Mouse (Mus musculus) left cerebral cortex, adult 6 months (tissue): ENCODE results near the gene Vmn1r89. TPM values are rescaled to one million over a fixed set of nuclear protein-coding genes. Genes with fewer than 3 reads are reported as not detected.

Experiments
- long read RNA-seq, 2 experiments: library from polyadenylated mRNA; unstranded; transcript quantifications; one replicate each; pipeline ENCODE4 v2.0.0; 2019 to 2020
- polyA plus RNA-seq: library from polyadenylated mRNA; unstranded; fragments of <200 nt; fragmentation: Nextera tagmentation; gene quantifications from 2 replicates; pipeline ENCODE4 v1.2.3, GENCODE M21; 2021

Vmn1r89 gene
- polyA plus RNA-seq: not detected in 2 replicates
- long read RNA-seq, experiment 1: 0 reads
- long read RNA-seq, experiment 2: 0 reads

GRCm38 (mm10) chr7:13212720-13213119, at the start of gene Vmn1r89:
TSS of gene Vmn1r89 (plus strand) at chr7:13213020.

Other genes with a start within 250 kb of the Vmn1r89 start
- gene Zfp324, start 247.2 kb upstream of the Vmn1r89 start, polyA plus RNA-seq: 2.1 and 2.2 TPM in 2 replicates
- gene Zfp446, start 235.2 kb upstream of the Vmn1r89 start, polyA plus RNA-seq: 3.5 and 3.7 TPM in 2 replicates
- gene Slc27a5, start 214.8 kb upstream of the Vmn1r89 start, polyA plus RNA-seq: not detected in 2 replicates
- gene Trim28, start 213.9 kb upstream of the Vmn1r89 start, polyA plus RNA-seq: 54.8 and 98.3 TPM in 2 replicates
- gene Zbtb45, start 203.0 kb upstream of the Vmn1r89 start, polyA plus RNA-seq: 7.8 and 11.4 TPM in 2 replicates
- gene Chmp2a, start 178.2 kb upstream of the Vmn1r89 start, polyA plus RNA-seq: 313 and 375 TPM in 2 replicates
- 24.0 and 50.3 TPM in 2 replicates for gene Ube2m, start 174.7 kb upstream of the Vmn1r89 start, polyA plus RNA-seq
- gene Mzf1, start 158.3 kb upstream of the Vmn1r89 start, polyA plus RNA-seq: 6.9 and 8.3 TPM in 2 replicates
- gene Vmn1r85, start 117.8 kb upstream of the Vmn1r89 start, polyA plus RNA-seq: not detected in 2 replicates
- not detected in 2 replicates for gene Vmn1r86, start 93.1 kb upstream of the Vmn1r89 start, polyA plus RNA-seq
- gene Vmn1r87, start 72.9 kb upstream of the Vmn1r89 start, polyA plus RNA-seq: not detected in 2 replicates
- gene Vmn1r88, start 53.5 kb upstream of the Vmn1r89 start, polyA plus RNA-seq: not detected in 2 replicates
- 5.8 and 6.2 TPM in 2 replicates for gene Lig1, start 64.3 kb downstream of the Vmn1r89 start, polyA plus RNA-seq
- gene Zswim9, start 65.7 kb downstream of the Vmn1r89 start, polyA plus RNA-seq: 3.3 and 3.5 TPM in 2 replicates
- gene Pla2g4c, start 111.6 kb downstream of the Vmn1r89 start, polyA plus RNA-seq: not detected in 2 replicates
- gene Cabp5, start 185.1 kb downstream of the Vmn1r89 start, polyA plus RNA-seq: 0.11 and 0.18 TPM in 2 replicates
- not detected in 2 replicates for gene Bsph1, start 237.8 kb downstream of the Vmn1r89 start, polyA plus RNA-seq